Mouse (Mus musculus) neural tube, embryonic 13.5 days (tissue): ENCODE results near the gene Xylt1. TPM values are rescaled to one million over a fixed set of nuclear protein-coding genes. Genes with fewer than 3 reads are reported as not detected.

ENCODE experiments used
- ATAC-seq: fragments of 200-750 bp; cut with Nextera tagmentation; 2 replicates; pipeline ENCODE4 v1.8.0; 2017; ENCODE audit warnings: low read depth, mild to moderate bottlenecking, moderate TSS enrichment, moderate library complexity
- H3K27ac ChIP-seq: fragments of 300-500 bp; sonication (generic); replicated peaks from 2 replicates; pipeline ENCODE4 v1.5.1; 2015; ENCODE audit warnings: moderate library complexity, mild to moderate bottlenecking, inconsistent platforms
- H3K27me3 ChIP-seq: fragments of 300-500 bp; sonication (generic); 2 replicates; pipeline ENCODE4 v1.6.1; 2015; ENCODE audit warnings: mild to moderate bottlenecking, inconsistent platforms
- H3K36me3 ChIP-seq: fragments of 300-500 bp; sonication (generic); 2 replicates; pipeline ENCODE4 v1.6.1; 2015; ENCODE audit warnings: mild to moderate bottlenecking, inconsistent platforms
- H3K4me1 ChIP-seq: fragments of 300-500 bp; sonication (generic); replicated peaks from 2 replicates; pipeline ENCODE4 v1.6.1; 2015; ENCODE audit warnings: inconsistent platforms
- H3K4me2 ChIP-seq: fragments of 300-500 bp; sonication (generic); 2 replicates; pipeline ENCODE4 v1.6.1; 2015; ENCODE audit warnings: inconsistent platforms, mild to moderate bottlenecking, moderate library complexity
- H3K4me3 ChIP-seq: fragments of 300-500 bp; sonication (generic); 2 replicates; pipeline ENCODE4 v1.5.1; 2015; ENCODE audit warnings: mild to moderate bottlenecking, inconsistent platforms
- H3K9ac ChIP-seq: fragments of 300-500 bp; sonication (generic); 2 replicates; pipeline ENCODE4 v1.6.1; 2015; ENCODE audit warnings: moderate library complexity, mild to moderate bottlenecking, inconsistent platforms
- H3K9me3 ChIP-seq: fragments of 300-500 bp; sonication (generic); 2 replicates; pipeline ENCODE4 v1.6.1; 2016; ENCODE audit warnings: inconsistent platforms
- WGBS: fragments of 180-500 bp; shearing (Covaris S2); methylation state at CpG from one replicate; pipeline ENCODE4 v1.1.7; 2015; 5-methylcytosine and 5-hydroxymethylcytosine counted together
- polyA plus RNA-seq: library from polyadenylated mRNA; unstranded; fragments of >200 nt; fragmentation: Nextera tagmentation; extraction: Ambion mirVana; gene quantifications from 2 replicates; pipeline ENCODE4 v1.2.1, GENCODE M21; 2015

Gene Xylt1
- polyA plus RNA-seq, 1 experiment from 2014 or later: 1.9 TPM

- 94% methylated on average over 5 of the region's 5 CpGs for WGBS
- H3K9ac ChIP-seq: no peak overlapping the region
- H3K9me3 ChIP-seq: no peaks in the 10 kb centered on the region
- no peak overlapping the region for H3K4me2 ChIP-seq
- H3K27me3 ChIP-seq: no peaks in the 10 kb centered on the region
- H3K27ac ChIP-seq: no peak overlapping the region
- H3K4me1 ChIP-seq: peaks cover 22% of the 10 kb centered on the region
- H3K36me3 ChIP-seq: no peaks in the 10 kb centered on the region
- H3K4me3 ChIP-seq: no peak overlapping the region
- ATAC-seq: no peak
These were observed 19.2 kb downstream of the Xylt1 start for GRCm38 (mm10) chr7:117399971-117400370.

DNA sequence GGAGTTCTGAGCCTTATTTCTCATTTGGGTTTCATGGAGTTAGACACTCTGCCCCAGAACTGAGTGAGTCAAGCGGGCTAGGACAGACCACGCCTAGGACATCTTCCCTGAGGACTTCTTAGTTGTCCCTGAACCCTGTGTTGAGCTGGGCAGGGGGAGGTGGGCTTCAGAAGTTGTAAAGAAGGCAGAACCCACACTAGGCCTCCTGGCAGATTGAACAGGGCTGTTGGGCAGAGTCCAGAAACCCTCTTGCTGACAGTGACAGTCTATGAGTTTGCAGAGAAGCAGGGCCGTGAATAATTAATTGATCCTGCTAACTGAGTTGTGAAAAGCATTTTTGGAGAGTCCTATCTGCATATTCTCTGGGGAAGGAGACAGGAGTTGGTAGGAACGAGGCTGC is 20.8 kb downstream of the Xylt1 start:
- Histone ChIP-seq H3K36me3 (no peaks in the 10 kb centered on the region), H3K27ac (no peak overlapping the region)
- WGBS: 77% methylated on average over 4 of the region's 4 CpGs

GRCm38 (mm10) chr7:117406336-117406735 is 25.6 kb downstream of the Xylt1 start:
- no peak for ATAC-seq
- H3K36me3 ChIP-seq: no peaks in the 10 kb centered on the region
- WGBS: 94% methylated on average over 3 of the region's 3 CpGs

More for the DNA sequence above, 20.8 kb downstream of the Xylt1 start:
- Histone ChIP-seq H3K4me2 (no peak overlapping the region), H3K4me3 (no peak overlapping the region), H3K27me3 (no peaks in the 10 kb centered on the region), H3K9me3 (no peaks in the 10 kb centered on the region), H3K4me1 (peaks cover 19% of the 10 kb centered on the region), H3K9ac (no peak overlapping the region)
- no peak for ATAC-seq

GRCm38 (mm10) chr7:117409268-117409988 is 28.6 kb downstream of the Xylt1 start:
- ATAC-seq: no peak
- H3K9ac ChIP-seq: no peak overlapping the region
- H3K27me3 ChIP-seq: no peaks in the 10 kb centered on the region
- H3K4me3 ChIP-seq: no peak overlapping the region
- no peaks in the 10 kb centered on the region for H3K36me3 ChIP-seq
- no peaks in the 10 kb centered on the region for H3K9me3 ChIP-seq
- H3K4me1 ChIP-seq: no peaks in the 10 kb centered on the region
- H3K4me2 ChIP-seq: no peak overlapping the region
- 90% methylated on average over 8 of the region's 8 CpGs for WGBS
- no peak overlapping the region for H3K27ac ChIP-seq

More at GRCm38 (mm10) chr7:117406336-117406735, 25.6 kb downstream of the Xylt1 start:
- H3K4me2 ChIP-seq: no peak overlapping the region
- no peak overlapping the region for H3K4me3 ChIP-seq
- no peak overlapping the region for H3K9ac ChIP-seq
- H3K4me1 ChIP-seq: peaks cover 6% of the 10 kb centered on the region; the same call in 1 of the 2 replicates
- H3K9me3 ChIP-seq: no peaks in the 10 kb centered on the region
- H3K27me3 ChIP-seq: no peaks in the 10 kb centered on the region
- H3K27ac ChIP-seq: no peak overlapping the region

GRCm38 (mm10) chr7:117411874-117412273 is 31.1 kb downstream of the Xylt1 start:
- H3K36me3 ChIP-seq: no peaks in the 10 kb centered on the region
- no peak overlapping the region for H3K9ac ChIP-seq
- ATAC-seq: no peak
- 76% methylated on average over 2 of the region's 2 CpGs for WGBS
- no peak overlapping the region for H3K4me3 ChIP-seq
- no peaks in the 10 kb centered on the region for H3K9me3 ChIP-seq
- no peaks in the 10 kb centered on the region for H3K4me1 ChIP-seq
- H3K27me3 ChIP-seq: no peaks in the 10 kb centered on the region
- no peak overlapping the region for H3K4me2 ChIP-seq
- H3K27ac ChIP-seq: no peak overlapping the region

- no peaks in the 10 kb centered on the region for H3K9me3 ChIP-seq
- no peak overlapping the region for H3K4me3 ChIP-seq
- H3K36me3 ChIP-seq: no peaks in the 10 kb centered on the region
- 79% methylated on average over 5 of the region's 5 CpGs for WGBS
- ATAC-seq: no peak
- H3K27me3 ChIP-seq: no peaks in the 10 kb centered on the region
- no peak overlapping the region for H3K9ac ChIP-seq
- H3K4me1 ChIP-seq: no peaks in the 10 kb centered on the region
- H3K27ac ChIP-seq: no peak overlapping the region
- H3K4me2 ChIP-seq: no peak overlapping the region
These were observed 31.6 kb downstream of the Xylt1 start for GRCm38 (mm10) chr7:117412405-117412804.

DNA sequence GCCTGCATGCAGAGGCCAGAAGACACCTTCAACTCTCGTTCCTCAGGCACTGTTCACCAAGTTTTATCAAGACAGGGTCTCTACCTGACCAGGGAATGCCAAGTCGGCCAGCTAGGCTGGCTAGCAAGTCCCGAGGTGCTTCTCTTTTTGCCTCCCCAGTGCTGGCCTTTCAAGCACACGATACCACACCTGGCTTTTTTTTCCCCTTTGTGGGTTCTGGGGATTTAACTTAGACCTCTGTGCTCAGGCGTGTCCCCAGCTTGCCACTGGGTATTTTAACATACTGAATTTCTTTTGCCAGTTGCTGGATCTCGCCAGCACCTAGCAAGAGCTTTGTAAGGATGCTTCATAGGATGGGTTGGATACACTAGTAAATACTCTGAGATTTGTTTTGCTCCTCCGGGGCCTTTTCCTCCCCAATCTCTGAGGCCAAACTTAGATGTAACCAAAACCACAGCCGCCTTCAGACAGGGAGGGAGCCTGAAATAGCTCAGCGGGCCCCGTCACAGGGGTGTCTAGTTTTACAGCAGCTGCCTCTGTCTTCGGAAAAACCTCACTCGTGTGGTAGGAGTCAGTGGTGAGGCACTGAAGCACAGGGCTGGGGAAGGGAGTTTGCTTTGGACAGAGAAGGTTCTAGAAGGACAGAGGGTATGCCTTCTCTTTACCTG is 33.7 kb downstream of the Xylt1 start:
- Histone ChIP-seq H3K27ac (no peak overlapping the region), H3K4me3 (no peak overlapping the region), H3K4me2 (no peak overlapping the region), H3K9ac (no peak overlapping the region), H3K9me3 (no peaks in the 10 kb centered on the region), H3K36me3 (no peaks in the 10 kb centered on the region), H3K4me1 (peaks cover 8% of the 10 kb centered on the region), H3K27me3 (no peaks in the 10 kb centered on the region)
- WGBS: 81% methylated on average over 12 of the region's 12 CpGs
- ATAC-seq: no peak

- no peak overlapping the region for H3K4me2 ChIP-seq
- H3K9me3 ChIP-seq: no peaks in the 10 kb centered on the region
- no peak overlapping the region for H3K4me3 ChIP-seq
- H3K4me1 ChIP-seq: peaks cover 12% of the 10 kb centered on the region
- H3K9ac ChIP-seq: no peak overlapping the region
- WGBS: 87% methylated on average over 8 of the region's 8 CpGs
- no peaks in the 10 kb centered on the region for H3K27me3 ChIP-seq
- H3K36me3 ChIP-seq: no peaks in the 10 kb centered on the region
- no peak for ATAC-seq
- H3K27ac ChIP-seq: no peak overlapping the region
These were observed 34.2 kb downstream of the Xylt1 start for GRCm38 (mm10) chr7:117415009-117415363.

DNA sequence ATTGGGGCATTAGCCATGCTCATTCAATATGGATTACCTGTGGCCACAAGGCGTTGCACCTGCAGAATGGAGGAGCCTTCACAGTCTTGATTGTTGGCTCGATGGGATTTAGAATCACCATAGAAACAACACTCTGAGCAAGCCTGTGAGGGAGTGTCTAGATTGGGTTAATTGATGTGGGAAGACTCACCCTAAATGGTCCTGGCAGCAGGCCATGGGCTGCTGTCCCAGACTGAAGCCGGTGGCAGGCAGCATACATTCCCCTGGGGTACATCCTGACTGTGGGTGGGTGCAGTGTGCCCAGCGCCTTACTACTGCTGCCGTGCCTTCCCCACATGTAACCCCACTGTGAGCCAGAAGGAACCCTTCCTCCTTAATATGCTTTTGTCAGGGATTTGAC is 38.3 kb downstream of the Xylt1 start:
- Histone ChIP-seq H3K9ac (no peak overlapping the region), H3K27ac (no peak overlapping the region), H3K4me3 (no peak overlapping the region), H3K4me1 (peaks cover 34% of the 10 kb centered on the region), H3K36me3 (no peaks in the 10 kb centered on the region), H3K9me3 (no peaks in the 10 kb centered on the region), H3K4me2 (no peak overlapping the region), H3K27me3 (no peaks in the 10 kb centered on the region)
- peak; percentile 76 for ATAC-seq
- WGBS: 22% methylated on average over 5 of the region's 5 CpGs

DNA sequence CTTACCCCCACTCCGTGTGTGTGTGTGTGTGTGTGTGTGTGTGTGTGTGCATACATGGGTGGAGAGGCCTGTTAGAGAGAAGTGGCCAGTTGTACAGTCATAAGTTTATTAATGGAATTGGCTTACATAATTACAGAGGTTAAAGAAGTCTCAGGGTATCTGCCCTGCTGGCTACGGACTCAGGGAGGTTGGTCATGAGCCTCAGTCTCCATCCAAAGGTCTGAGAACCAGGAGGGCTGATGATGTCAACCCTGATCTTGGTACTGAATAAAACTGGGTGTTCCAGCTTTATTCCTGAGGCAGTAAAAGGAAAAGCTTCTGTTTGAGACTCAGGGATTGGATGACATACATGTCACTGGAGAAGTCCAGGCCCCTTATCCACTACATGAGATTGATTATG is 39.1 kb downstream of the Xylt1 start:
- H3K36me3 ChIP-seq: no peaks in the 10 kb centered on the region
- no peak overlapping the region for H3K4me2 ChIP-seq
- no peaks in the 10 kb centered on the region for H3K27me3 ChIP-seq
- 83% methylated on average over 2 of the region's 2 CpGs for WGBS
- peaks cover 35% of the 10 kb centered on the region for H3K4me1 ChIP-seq
- H3K9ac ChIP-seq: no peak overlapping the region
- ATAC-seq: no peak
- no peak overlapping the region for H3K27ac ChIP-seq
- H3K9me3 ChIP-seq: no peaks in the 10 kb centered on the region
- no peak overlapping the region for H3K4me3 ChIP-seq

DNA sequence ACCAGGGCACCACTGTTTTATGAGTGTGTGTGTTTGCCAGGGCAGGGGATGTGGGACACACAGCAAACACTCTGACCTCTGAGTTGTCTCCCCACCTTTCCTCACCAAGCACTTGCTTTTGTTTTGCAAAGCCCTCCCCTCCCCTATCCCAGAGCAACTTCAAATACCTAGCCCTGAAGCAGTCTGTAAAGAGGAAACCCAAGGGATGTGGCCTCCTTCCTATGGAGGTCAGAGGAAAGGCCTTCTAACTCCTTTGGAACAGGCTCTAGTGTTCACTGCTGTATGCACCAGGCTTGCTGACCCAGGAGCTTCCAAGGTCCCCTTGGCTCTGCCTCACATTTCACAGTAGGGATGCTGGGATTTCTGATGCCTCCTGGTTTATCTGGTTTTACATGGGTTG is 39.5 kb downstream of the Xylt1 start:
- Histone ChIP-seq H3K9me3 (no peaks in the 10 kb centered on the region), H3K9ac (no peak overlapping the region), H3K27me3 (no peaks in the 10 kb centered on the region), H3K4me3 (no peak overlapping the region), H3K36me3 (no peaks in the 10 kb centered on the region), H3K4me2 (no peak overlapping the region), H3K4me1 (peaks cover 35% of the 10 kb centered on the region), H3K27ac (no peak overlapping the region)
- no peak for ATAC-seq

GRCm38 (mm10) chr7:117420836-117421566 is 40.2 kb downstream of the Xylt1 start:
- WGBS: 40% methylated on average over 11 of the region's 11 CpGs
- Histone ChIP-seq H3K27ac (no peak overlapping the region), H3K9me3 (no peaks in the 10 kb centered on the region), H3K36me3 (no peaks in the 10 kb centered on the region), H3K27me3 (no peaks in the 10 kb centered on the region), H3K4me2 (no peak overlapping the region), H3K4me3 (no peak overlapping the region), H3K4me1 (peaks cover 35% of the 10 kb centered on the region), H3K9ac (no peak overlapping the region)
- no peak for ATAC-seq
